Mouse (Mus musculus) liver, embryonic 16.5 days (tissue): ENCODE measurements around the gene Wdr46. TPM values are rescaled to one million over a fixed set of nuclear protein-coding genes. Genes with fewer than 3 reads are reported as not detected.

Experiments
- ATAC-seq: fragments of 200-750 bp; cut with Nextera tagmentation; 2 replicates; pipeline ENCODE4 v1.8.0; 2017; ENCODE audit warnings: low read depth, mild to moderate bottlenecking, moderate number of reproducible peaks, moderate library complexity
- H3K27ac ChIP-seq: fragments of 300-500 bp; sonication (generic); 2 replicates; pipeline ENCODE4 v1.5.1; 2014; ENCODE audit warnings: mild to moderate bottlenecking, low read length
- H3K27me3 ChIP-seq: fragments of 300-500 bp; sonication (generic); 2 replicates; pipeline ENCODE4 v1.6.1; 2014; ENCODE audit warnings: low read depth, low read length, mixed read lengths; ENCODE audit not compliant: control insufficient read depth, insufficient read depth
- H3K36me3 ChIP-seq: fragments of 300-500 bp; sonication (generic); 2 replicates; pipeline ENCODE4 v1.6.1; 2014; ENCODE audit warnings: mild to moderate bottlenecking; ENCODE audit not compliant: control insufficient read depth, insufficient read depth
- H3K4me1 ChIP-seq: fragments of 300-500 bp; sonication (generic); 2 replicates; pipeline ENCODE4 v1.6.1; 2014; ENCODE audit warnings: low read depth, low read length, mixed read lengths; ENCODE audit not compliant: control insufficient read depth
- H3K4me2 ChIP-seq: fragments of 300-500 bp; sonication (generic); 2 replicates; pipeline ENCODE4 v1.6.1; 2014; ENCODE audit warnings: low read depth, low read length, mixed read lengths
- H3K4me3 ChIP-seq: fragments of 300-500 bp; sonication (generic); 2 replicates; pipeline ENCODE4 v1.5.1; 2014; ENCODE audit warnings: low read depth, mild to moderate bottlenecking, low read length
- H3K9ac ChIP-seq: fragments of 300-500 bp; sonication (generic); 2 replicates; pipeline ENCODE4 v1.6.1; 2014; ENCODE audit warnings: low read depth, low read length
- H3K9me3 ChIP-seq: fragments of 300-500 bp; sonication (generic); replicated peaks from 2 replicates; pipeline ENCODE4 v1.6.1; 2016; ENCODE audit warnings: low read length; ENCODE audit not compliant: control insufficient read depth
- WGBS: fragments of 180-500 bp; shearing (Covaris S2); extraction: QIAGEN DNeasy Blood & Tissue Kit; methylation state at CpG from one replicate; pipeline ENCODE4 v1.1.7; 2014; ENCODE audit not compliant: insufficient replicate concordance; 5-methylcytosine and 5-hydroxymethylcytosine counted together
- polyA plus RNA-seq: library from polyadenylated mRNA; unstranded; fragments of >200 nt; fragmentation: Nextera tagmentation; extraction: Ambion mirVana; gene quantifications from 2 replicates; pipeline ENCODE4 v1.2.1, GENCODE M21; 2015

Wdr46 gene
- polyA plus RNA-seq, 1 experiment from 2014 or later = 12.2 TPM

DNA sequence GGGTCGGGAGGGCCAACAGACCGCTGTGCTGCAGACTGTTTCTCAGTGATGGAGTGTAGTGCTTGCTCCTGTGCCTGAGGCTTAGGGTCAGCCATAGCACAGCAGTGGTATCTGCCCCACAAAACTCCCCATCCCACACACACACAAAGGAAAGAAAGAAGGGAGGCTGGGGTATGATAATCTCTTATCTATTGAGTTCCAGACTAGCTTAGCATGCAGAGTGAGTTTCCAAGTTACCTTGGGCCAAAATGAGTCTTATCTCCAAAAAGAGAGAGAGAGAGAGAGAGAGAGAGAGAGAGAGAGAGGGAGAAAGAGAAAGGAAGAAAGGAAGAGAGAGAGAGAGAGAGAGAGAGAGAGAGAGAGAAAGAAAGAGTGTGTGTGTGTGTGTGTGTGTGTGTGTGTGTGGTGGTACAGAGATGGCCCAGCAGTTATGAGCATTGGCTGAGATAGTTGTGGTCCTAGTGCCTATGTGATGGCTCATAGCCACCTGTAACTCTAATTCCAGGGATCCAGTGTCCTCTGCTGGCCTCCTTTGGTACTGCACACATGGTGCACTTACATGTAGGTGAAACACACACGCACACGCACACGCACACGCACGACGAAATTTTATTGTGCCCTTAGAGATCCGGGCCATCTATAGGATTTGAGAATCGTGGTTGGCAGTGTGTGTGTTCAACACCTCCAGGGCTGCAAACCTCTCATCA lies 15.7 kb upstream of the Wdr46 start:
- peak; percentile 12 for ATAC-seq
- no peaks in the 10 kb centered on the region; the same call in 1 of the 2 replicates for H3K36me3 ChIP-seq
- no peaks in the 10 kb centered on the region for H3K27me3 ChIP-seq
- no peaks in the 10 kb centered on the region for H3K9me3 ChIP-seq
- H3K27ac ChIP-seq = peak overlapping the region; percentile 57; the same call in 1 of the 2 replicates
- peaks cover 22% of the 10 kb centered on the region for H3K4me1 ChIP-seq
- H3K4me3 ChIP-seq = no peak overlapping the region
- no peak overlapping the region for H3K4me2 ChIP-seq
- 71% methylated on average over 10 of the region's 10 CpGs for WGBS
- no peak overlapping the region for H3K9ac ChIP-seq

GRCm38 (mm10) chr17:33925406-33926116 lies 14.9 kb upstream of the Wdr46 start:
- no peak for ATAC-seq
- Histone ChIP-seq H3K27ac (no peak overlapping the region), H3K4me1 (peaks cover 28% of the 10 kb centered on the region), H3K27me3 (no peaks in the 10 kb centered on the region), H3K9ac (no peak overlapping the region), H3K4me3 (no peak overlapping the region), H3K36me3 (no peaks in the 10 kb centered on the region; the same call in 1 of the 2 replicates), H3K4me2 (no peak overlapping the region), H3K9me3 (no peaks in the 10 kb centered on the region)
- 85% methylated on average over 21 of the region's 21 CpGs for WGBS

- WGBS = 86% methylated on average over 17 of the region's 17 CpGs
- Histone ChIP-seq H3K4me2 (no peak overlapping the region), H3K27ac (no peak overlapping the region), H3K27me3 (no peaks in the 10 kb centered on the region), H3K9me3 (no peaks in the 10 kb centered on the region), H3K4me1 (peaks cover 32% of the 10 kb centered on the region), H3K4me3 (no peak overlapping the region), H3K9ac (no peak overlapping the region), H3K36me3 (no peaks in the 10 kb centered on the region; the same call in 1 of the 2 replicates)
- no peak for ATAC-seq
These were observed 14.1 kb upstream of the Wdr46 start for GRCm38 (mm10) chr17:33926207-33926932.

- Histone ChIP-seq H3K27me3 (no peaks in the 10 kb centered on the region), H3K9ac (peak overlapping the region; percentile 81), H3K9me3 (no peaks in the 10 kb centered on the region), H3K4me1 (peaks cover 37% of the 10 kb centered on the region), H3K27ac (no peak overlapping the region; the same call in 1 of the 2 replicates), H3K36me3 (no peaks in the 10 kb centered on the region; the same call in 1 of the 2 replicates), H3K4me2 (peak overlapping the region; percentile 98), H3K4me3 (peak overlapping the region; percentile 82)
- WGBS = 51% methylated on average over 21 of the region's 21 CpGs
- ATAC-seq = no peak
These were observed 12.1 kb upstream of the Wdr46 start for GRCm38 (mm10) chr17:33928251-33928947.

DNA sequence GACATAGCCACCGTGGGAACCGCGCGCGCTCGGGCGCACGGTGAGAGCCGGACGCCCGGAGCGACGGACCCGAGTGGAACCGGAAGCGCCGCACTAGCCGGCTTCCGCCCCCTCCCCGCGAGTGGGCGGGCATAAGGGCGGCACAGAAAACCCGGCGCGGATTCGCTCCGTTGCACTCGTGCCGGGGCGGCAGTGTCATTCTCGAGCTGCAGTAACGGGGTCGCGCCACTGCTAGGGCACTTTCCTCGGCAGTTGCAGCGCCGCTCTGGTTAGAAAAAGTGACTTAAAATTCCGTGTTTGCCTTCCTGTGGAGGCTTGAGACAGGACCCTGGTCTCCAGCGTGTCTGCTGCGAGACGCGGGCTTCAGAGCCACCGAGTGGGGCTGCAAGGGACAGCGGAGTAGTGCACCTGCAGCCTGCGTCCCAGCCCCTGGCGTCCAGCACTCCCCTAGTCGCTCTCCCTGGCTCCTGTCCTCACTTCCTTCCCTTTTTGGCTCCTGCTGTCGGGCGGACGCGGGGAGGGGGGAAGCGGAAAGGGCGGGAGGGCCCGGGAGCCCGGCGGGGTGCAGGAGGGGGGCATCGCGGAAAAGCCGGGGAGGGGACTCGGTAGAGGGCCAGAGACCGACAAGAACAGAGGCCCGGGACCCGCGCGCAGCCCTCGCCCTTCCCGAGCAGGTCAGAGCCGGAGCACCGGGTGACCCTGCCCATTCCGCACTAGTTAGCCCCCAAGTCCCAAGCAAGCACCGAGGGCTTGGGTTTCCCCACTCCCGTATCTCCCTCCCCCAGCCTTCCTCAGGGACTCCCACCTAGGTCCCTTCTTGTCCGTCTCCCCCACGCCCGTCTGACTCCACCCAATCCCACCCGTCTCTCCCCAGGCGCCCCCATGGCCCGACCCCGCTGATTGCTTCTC lies 10.8 kb upstream of the Wdr46 start, which contains the start of gene Rgl2:
Rgl2 (plus strand) TSS at position 173 of the 909 bp plus-strand sequence.
- H3K4me3 ChIP-seq = peak within 1 kb of the TSS; percentile 82
- peak within 1 kb of the TSS; percentile 81 for H3K9ac ChIP-seq
- peaks cover 30% of the 10 kb centered on the region for H3K4me1 ChIP-seq
- H3K36me3 ChIP-seq = no peaks in the 10 kb centered on the region; the same call in 1 of the 2 replicates
- ATAC-seq = peak; percentile 86
- no peaks in the 10 kb centered on the region for H3K9me3 ChIP-seq
- H3K27ac ChIP-seq = peak within 1 kb of the TSS; percentile 95
- peak within 1 kb of the TSS; percentile 98 for H3K4me2 ChIP-seq
- WGBS = under 1% methylated on average over 77 of the region's 80 CpGs
- no peaks in the 10 kb centered on the region for H3K27me3 ChIP-seq

GRCm38 (mm10) chr17:33930280-33931158 lies 9.9 kb upstream of the Wdr46 start:
- ATAC-seq = 0 out of 2 replicates have a peak, but pooled peaks have one; percentile 5
- Histone ChIP-seq H3K9ac (peak overlapping the region; percentile 81), H3K9me3 (no peaks in the 10 kb centered on the region), H3K27ac (peak overlapping the region; percentile 95), H3K4me2 (peak overlapping the region; percentile 98), H3K36me3 (no peaks in the 10 kb centered on the region; the same call in 1 of the 2 replicates), H3K27me3 (no peaks in the 10 kb centered on the region), H3K4me3 (peak overlapping the region; percentile 82), H3K4me1 (peaks cover 30% of the 10 kb centered on the region)
- under 1% methylated on average over 45 of the region's 45 CpGs for WGBS

DNA sequence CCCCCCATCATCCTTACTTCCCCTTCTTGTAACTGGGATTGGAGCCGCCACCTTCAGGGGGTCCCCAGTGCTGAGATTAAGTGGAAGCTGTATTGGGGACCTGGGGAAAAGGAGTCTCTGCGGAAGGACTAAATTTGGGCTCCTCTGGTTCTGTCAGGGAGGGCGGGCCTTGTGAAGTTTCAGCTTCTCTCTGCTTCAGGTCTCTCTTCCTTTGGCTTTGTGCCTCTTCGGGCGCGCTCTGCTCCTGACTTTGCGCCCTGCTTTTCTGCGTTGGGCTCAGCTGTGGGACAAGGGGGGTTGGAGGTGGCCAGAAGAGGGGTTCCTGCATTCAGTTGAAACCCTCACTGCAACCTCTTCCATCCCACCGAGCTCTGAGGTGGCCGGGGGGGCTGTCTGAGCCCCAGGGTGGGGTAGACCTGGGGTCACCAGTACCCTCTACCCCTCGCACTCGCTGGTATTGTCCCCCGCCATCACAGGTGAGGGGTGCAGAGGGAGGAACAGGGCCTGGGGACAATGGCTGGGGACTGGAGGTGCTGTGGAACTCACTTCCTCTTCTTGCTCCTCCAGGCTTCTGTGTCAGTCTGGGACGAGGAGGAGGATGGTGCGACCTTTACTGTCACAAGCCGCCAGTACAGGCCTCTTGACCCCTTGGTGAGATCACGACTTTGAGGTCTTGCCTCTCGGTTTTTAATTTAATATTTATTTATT lies 9.1 kb upstream of the Wdr46 start:
- Histone ChIP-seq H3K4me1 (peaks cover 30% of the 10 kb centered on the region), H3K9ac (peak overlapping the region; percentile 81), H3K36me3 (no peaks in the 10 kb centered on the region), H3K27me3 (no peaks in the 10 kb centered on the region), H3K4me2 (peak overlapping the region; percentile 98), H3K27ac (0 out of 2 replicates have a peak overlapping the region, but pooled peaks have one; percentile 17), H3K9me3 (no peaks in the 10 kb centered on the region), H3K4me3 (peak overlapping the region; percentile 82)
- ATAC-seq = no peak
- WGBS = 44% methylated on average over 18 of the region's 18 CpGs
